Mouse (Mus musculus) kidney, embryonic 16.5 days (tissue): ENCODE measurements at regions not wholly inside any gene's neighbourhood (a gene's known extent, or its start where the extent isn't known, plus 50 kb on each side); places are given as distances from the start of the nearest gene placed in this dataset.

Source experiments
- ATAC-seq: fragments of 200-750 bp; cut with Nextera tagmentation; 2 replicates; pipeline ENCODE4 v1.8.0; 2017; ENCODE audit warnings: moderate TSS enrichment; ENCODE audit not compliant: low FRiP score, low TSS enrichment
- H3K27ac ChIP-seq: fragments of 300-500 bp; sonication (generic); 2 replicates; pipeline ENCODE4 v1.5.1; 2014; ENCODE audit warnings: low read length
- H3K27me3 ChIP-seq: fragments of 300-500 bp; sonication (generic); 2 replicates; pipeline ENCODE4 v1.6.1; 2014; ENCODE audit warnings: low read length, control low read depth, mixed read lengths; ENCODE audit not compliant: insufficient read depth
- H3K36me3 ChIP-seq: fragments of 300-500 bp; sonication (generic); 2 replicates; pipeline ENCODE4 v1.6.1; 2014; ENCODE audit warnings: low read length, control low read depth, mixed read lengths; ENCODE audit not compliant: insufficient read depth
- H3K4me1 ChIP-seq: fragments of 300-500 bp; sonication (generic); 2 replicates; pipeline ENCODE4 v1.6.1; 2014; ENCODE audit warnings: low read length, control low read depth, mixed read lengths; ENCODE audit not compliant: insufficient read depth
- H3K4me2 ChIP-seq: fragments of 300-500 bp; sonication (generic); replicated peaks from 2 replicates; pipeline ENCODE4 v1.6.1; 2014; ENCODE audit warnings: low read depth, low read length
- H3K4me3 ChIP-seq: fragments of 300-500 bp; sonication (generic); 2 replicates; pipeline ENCODE4 v1.5.1; 2014; ENCODE audit warnings: mild to moderate bottlenecking, low read length
- H3K9ac ChIP-seq: fragments of 300-500 bp; sonication (generic); replicated peaks from 2 replicates; pipeline ENCODE4 v1.6.1; 2014; ENCODE audit warnings: low read length
- H3K9me3 ChIP-seq: fragments of 300-500 bp; sonication (generic); 2 replicates; pipeline ENCODE4 v1.6.1; 2016; ENCODE audit warnings: low read length, control low read depth
- WGBS: fragments of 180-500 bp; shearing (Covaris S2); extraction: QIAGEN DNeasy Blood & Tissue Kit; methylation state at CpG from one replicate; pipeline ENCODE4 v1.1.7; 2014; 5-methylcytosine and 5-hydroxymethylcytosine counted together

DNA sequence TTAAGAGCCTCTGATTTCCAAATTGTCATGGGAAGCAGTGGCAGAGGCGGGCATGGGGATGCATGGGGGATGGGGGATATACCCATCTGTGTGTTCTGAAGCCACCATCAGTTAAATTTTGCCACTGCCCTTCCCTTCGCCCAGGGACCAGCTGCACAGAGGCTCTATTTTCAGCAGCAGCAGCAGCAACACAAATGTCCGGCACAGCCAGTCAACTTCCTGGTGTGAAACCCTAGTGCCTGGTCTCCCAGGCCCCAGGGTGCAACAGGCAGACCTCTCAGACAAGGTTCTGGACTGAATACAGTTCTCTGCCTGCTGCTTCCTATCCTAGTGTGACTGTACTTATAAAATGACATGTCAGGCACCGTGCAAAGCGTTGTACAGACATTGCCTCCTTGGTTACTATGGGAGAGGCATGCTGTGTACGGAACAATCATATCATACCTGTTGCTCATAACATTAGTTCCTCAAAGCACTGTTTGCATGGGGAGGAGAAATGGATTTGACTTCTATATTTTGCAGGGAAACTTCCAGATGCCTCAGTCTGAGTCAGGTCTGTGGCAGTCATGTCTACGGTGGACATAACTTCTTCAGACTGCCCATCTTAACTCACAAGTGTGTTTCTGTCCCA lies 104.8 kb upstream of the Vps8 start:
- Histone ChIP-seq H3K4me3 (no peak overlapping the region), H3K36me3 (no peaks in the 10 kb centered on the region), H3K27me3 (no peaks in the 10 kb centered on the region), H3K9ac (no peak overlapping the region), H3K27ac (no peak overlapping the region), H3K4me1 (peaks cover 24% of the 10 kb centered on the region; the same call in 1 of the 2 replicates), H3K4me2 (no peak overlapping the region), H3K9me3 (no peaks in the 10 kb centered on the region)
- no peak for ATAC-seq
- WGBS = 76% methylated on average over 7 of the region's 7 CpGs

DNA sequence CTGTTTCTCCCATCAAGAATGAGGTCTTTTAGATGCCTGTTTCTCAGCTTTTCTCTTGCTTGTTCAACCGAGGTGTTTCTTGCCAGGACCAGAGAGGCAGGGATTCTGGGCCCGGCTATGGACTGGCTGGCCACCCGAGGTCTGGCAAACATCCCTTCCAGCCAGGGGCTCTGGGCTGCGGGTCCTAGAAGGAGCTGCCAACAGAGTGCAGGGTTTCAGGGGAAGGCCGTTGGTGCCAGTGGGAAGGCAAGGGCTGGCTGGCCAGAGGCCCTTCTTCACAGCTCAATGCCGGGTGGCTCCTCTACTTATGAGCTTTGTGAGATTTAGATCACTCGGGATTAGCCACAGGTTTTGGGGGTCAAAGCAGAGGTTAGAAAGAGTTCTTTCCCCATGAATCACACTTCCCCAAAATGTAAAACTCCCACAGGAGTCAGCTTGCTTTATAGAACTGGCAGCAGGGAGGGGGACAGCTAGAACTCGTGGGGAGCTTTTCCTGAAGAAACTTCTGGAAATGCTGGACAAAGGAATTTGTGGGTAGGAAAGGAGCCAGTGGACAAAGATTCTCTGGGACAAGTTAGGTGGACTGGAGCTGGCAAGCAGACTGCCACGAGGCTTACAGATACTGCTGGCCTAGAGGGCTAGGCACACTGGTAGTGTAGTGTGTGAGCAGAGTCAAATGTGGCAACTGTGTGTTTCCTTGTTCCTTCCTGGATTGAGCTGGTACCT lies 104.1 kb upstream of the Vps8 start:
- no peak for ATAC-seq
- H3K27me3 ChIP-seq = no peaks in the 10 kb centered on the region
- H3K9me3 ChIP-seq = no peaks in the 10 kb centered on the region
- no peaks in the 10 kb centered on the region for H3K36me3 ChIP-seq
- H3K9ac ChIP-seq = no peak overlapping the region
- H3K4me3 ChIP-seq = no peak overlapping the region
- peaks cover 24% of the 10 kb centered on the region; the same call in 1 of the 2 replicates for H3K4me1 ChIP-seq
- no peak overlapping the region for H3K4me2 ChIP-seq
- no peak overlapping the region for H3K27ac ChIP-seq
- WGBS = 65% methylated on average over 9 of the region's 9 CpGs

DNA sequence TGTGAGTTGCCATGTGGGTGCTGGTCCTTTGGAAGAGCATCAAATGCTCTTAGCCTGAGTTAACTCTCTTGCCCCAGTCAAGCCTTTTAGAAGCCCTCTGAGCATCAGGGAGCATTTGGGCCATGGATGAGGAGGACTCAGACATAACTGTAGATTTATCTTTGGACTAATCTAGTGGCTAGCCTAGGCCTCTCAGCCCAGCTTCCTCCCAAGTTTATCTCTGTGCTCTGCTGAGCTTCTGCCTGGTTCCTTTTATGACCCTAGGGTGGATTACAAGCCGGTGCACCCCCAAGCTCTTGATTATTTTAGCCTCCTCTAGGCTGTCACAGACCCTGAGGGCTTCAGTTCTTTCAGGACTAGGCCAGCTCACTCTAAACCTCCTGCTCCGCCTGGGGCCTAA lies 102.6 kb upstream of the Vps8 start:
- no peak for ATAC-seq
- Histone ChIP-seq H3K27ac (no peak overlapping the region), H3K27me3 (no peaks in the 10 kb centered on the region), H3K9ac (no peak overlapping the region), H3K36me3 (no peaks in the 10 kb centered on the region), H3K4me2 (no peak overlapping the region), H3K9me3 (no peaks in the 10 kb centered on the region), H3K4me1 (peaks cover 24% of the 10 kb centered on the region; the same call in 1 of the 2 replicates), H3K4me3 (no peak overlapping the region)
- 62% methylated on average over 2 of the region's 2 CpGs for WGBS

DNA sequence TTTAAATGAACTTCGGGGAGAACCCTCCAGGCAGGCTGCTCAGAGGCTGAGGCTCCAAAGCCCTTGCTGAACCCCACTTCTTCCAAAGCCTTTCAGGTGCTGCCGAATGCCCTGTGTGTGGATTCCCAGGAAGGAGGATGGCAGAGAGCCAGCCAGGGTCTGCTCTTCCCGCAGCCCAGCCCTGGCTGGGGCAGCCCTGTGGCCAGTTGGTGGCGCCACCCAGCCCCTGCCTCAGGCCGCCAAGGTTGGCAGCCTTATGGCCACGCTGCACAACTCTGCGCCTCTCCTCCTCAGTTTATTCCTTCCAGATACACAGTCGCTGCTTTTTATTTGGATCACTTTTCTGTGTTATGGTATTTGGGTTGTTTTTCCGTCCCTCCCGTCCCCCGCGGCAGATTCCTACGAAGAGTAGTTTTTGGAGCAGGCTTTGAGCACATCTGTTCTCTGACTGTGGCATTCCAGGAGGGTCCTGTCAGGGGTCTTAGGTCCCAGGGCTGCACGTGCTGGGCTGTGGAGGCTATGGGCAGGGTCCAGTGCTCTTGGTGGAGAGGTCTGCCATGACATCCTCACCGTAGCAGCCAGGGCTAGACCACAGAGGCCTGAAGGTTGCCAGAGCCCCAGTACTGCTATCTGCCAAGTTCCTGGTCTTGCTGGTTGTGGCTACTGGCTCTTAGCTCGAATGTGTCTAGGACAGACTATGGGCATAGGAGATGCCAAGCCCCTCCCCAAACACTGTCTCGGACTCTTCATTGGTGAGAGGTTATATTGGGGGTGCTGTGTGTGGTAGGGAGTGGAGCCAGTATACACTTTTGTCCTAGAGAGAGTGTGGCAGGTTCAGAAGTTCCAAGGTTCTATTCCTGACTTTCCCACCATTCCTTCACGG lies 101.5 kb upstream of the Vps8 start:
- Histone ChIP-seq H3K9me3 (no peaks in the 10 kb centered on the region), H3K4me2 (no peak overlapping the region), H3K4me1 (peaks cover 18% of the 10 kb centered on the region; the same call in 1 of the 2 replicates), H3K4me3 (no peak overlapping the region), H3K36me3 (no peaks in the 10 kb centered on the region), H3K9ac (no peak overlapping the region), H3K27ac (no peak overlapping the region), H3K27me3 (no peaks in the 10 kb centered on the region)
- no peak for ATAC-seq
- 54% methylated on average over 18 of the region's 18 CpGs for WGBS

DNA sequence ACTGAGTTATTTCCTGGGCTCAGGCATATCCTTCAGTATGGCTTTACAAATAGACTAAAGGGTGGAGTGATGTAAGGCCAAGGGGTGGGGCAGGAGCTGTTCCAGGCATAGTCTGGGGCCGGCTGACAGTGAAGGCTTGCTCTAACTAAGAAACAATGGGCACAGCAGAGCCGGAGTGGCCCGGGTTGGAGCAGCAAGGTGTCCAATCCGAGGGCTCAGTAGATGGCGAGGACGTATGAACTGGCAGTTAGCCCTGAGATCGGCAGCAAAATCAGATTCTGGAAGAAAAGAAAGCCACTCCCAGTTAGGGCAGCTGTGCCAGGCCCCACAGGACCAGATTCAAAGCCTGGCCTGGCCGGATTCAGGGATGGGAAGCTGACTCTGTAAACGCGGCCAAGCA lies 100.5 kb upstream of the Vps8 start:
- no peak overlapping the region for H3K4me3 ChIP-seq
- peaks cover 18% of the 10 kb centered on the region; the same call in 1 of the 2 replicates for H3K4me1 ChIP-seq
- no peaks in the 10 kb centered on the region for H3K9me3 ChIP-seq
- H3K27me3 ChIP-seq = no peaks in the 10 kb centered on the region
- ATAC-seq = peak; percentile 36; the same call in 1 of the 2 replicates
- no peak overlapping the region for H3K27ac ChIP-seq
- no peaks in the 10 kb centered on the region for H3K36me3 ChIP-seq
- no peak overlapping the region for H3K4me2 ChIP-seq
- WGBS = 65% methylated on average over 10 of the region's 10 CpGs
- no peak overlapping the region for H3K9ac ChIP-seq

DNA sequence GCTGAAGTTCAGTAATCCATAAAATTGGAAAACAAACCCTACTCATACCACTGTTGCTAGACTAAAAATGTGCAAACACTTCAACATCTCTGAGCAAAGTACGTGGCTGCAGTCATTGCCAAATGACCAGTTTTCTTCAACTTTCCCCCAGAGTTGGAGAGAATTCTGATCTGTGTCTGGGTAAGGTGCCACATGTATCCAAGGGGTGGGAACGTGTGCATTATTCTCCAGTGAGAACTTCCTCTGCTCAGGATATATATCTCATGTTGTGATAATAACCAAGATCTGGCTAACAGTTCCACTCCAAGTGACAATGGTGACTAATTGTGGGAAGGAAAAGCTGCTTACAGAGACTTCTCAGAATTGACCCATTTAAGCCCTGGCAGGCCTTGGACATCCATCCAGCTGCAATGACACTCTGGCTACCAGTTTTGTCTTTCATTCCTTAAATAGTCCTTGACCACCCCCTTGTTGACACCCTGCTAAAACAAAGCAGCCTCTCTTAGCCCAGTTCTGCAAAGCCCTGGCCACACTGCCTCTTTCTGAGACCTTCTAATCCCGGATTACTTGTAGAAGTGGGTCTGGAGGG lies 99.4 kb upstream of the Vps8 start:
- Histone ChIP-seq H3K4me3 (no peak overlapping the region), H3K9ac (no peak overlapping the region), H3K36me3 (no peaks in the 10 kb centered on the region), H3K4me1 (0 out of 2 replicates have a peak, but pooled peaks cover 11% of the 10 kb centered on the region), H3K27ac (no peak overlapping the region), H3K9me3 (no peaks in the 10 kb centered on the region), H3K27me3 (no peaks in the 10 kb centered on the region), H3K4me2 (no peak overlapping the region)
- 82% methylated on average over 3 of the region's 3 CpGs for WGBS
- no peak for ATAC-seq

DNA sequence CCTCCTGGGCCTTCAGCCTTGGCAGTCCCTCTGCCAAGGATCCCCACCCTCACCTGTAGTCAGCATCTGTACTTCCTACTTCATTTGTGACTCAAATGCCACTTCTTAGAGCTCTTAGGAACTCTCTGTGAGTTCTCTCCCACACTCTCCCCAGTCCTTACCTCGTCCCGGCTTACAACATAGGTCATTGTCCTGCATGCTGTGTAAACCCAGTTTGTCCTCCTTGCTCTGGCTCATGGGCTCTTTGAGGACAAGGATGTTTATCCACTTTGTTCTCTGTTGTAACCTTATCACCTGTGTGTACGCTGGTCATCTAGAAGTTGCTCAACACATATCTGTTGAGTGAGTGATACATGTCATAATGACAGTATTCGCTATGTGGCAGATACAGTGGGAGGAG lies 94.9 kb upstream of the Vps8 start:
- no peak overlapping the region for H3K4me3 ChIP-seq
- H3K27ac ChIP-seq = no peak overlapping the region
- H3K9ac ChIP-seq = no peak overlapping the region
- 93% methylated on average over 4 of the region's 4 CpGs for WGBS
- H3K4me1 ChIP-seq = peaks cover 16% of the 10 kb centered on the region
- no peaks in the 10 kb centered on the region for H3K27me3 ChIP-seq
- no peak for ATAC-seq
- H3K36me3 ChIP-seq = no peaks in the 10 kb centered on the region
- H3K9me3 ChIP-seq = no peaks in the 10 kb centered on the region
- H3K4me2 ChIP-seq = no peak overlapping the region

DNA sequence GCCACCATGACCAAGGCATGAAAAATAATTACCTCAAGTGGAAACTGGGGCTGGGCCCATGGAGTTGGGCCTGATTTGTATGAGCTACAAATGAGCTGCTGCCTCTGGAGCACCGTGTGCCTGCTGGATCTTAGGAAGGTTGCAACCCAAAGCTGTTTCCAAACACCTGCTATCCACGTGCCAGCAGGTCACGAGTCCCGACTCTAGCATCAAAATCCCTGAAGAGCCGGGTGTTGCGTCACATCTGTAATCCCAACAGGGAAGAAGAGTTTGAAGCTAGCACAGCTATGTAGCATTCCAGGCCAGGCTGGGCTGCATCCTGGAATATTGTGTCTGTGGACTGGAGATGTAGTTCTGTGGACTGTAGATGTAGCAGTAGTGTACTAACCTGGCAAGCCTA lies 93.7 kb upstream of the Vps8 start:
- H3K36me3 ChIP-seq = no peaks in the 10 kb centered on the region
- no peak overlapping the region for H3K27ac ChIP-seq
- no peak overlapping the region for H3K4me3 ChIP-seq
- WGBS = 85% methylated on average over 6 of the region's 6 CpGs
- H3K4me1 ChIP-seq = peaks cover 23% of the 10 kb centered on the region
- H3K9ac ChIP-seq = no peak overlapping the region
- no peaks in the 10 kb centered on the region for H3K27me3 ChIP-seq
- no peaks in the 10 kb centered on the region for H3K9me3 ChIP-seq
- ATAC-seq = no peak
- H3K4me2 ChIP-seq = no peak overlapping the region

DNA sequence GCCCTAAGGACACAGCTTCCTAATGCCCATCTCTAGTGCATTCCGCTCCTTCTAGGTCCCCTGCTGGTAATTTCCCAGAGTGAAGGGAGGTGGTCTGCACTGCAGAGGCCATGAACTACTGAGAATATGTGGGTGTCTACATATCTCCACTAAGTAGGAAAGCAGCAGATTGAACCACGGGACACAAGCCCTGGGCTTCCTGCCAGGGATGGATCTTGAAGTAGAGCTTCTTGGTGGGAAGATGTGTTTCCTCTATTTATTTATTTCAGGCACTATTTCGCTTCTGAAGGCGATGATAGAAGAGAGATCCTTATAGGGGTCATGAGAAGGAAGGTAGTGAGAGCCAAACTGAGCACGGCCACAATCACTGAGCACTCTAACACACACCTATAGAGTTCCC lies 91.7 kb upstream of the Vps8 start:
- no peaks in the 10 kb centered on the region for H3K9me3 ChIP-seq
- H3K4me3 ChIP-seq = no peak overlapping the region
- peaks cover 23% of the 10 kb centered on the region for H3K4me1 ChIP-seq
- no peaks in the 10 kb centered on the region for H3K36me3 ChIP-seq
- H3K4me2 ChIP-seq = peak overlapping the region; percentile 89
- no peaks in the 10 kb centered on the region for H3K27me3 ChIP-seq
- H3K9ac ChIP-seq = no peak overlapping the region
- no peak for ATAC-seq
- H3K27ac ChIP-seq = no peak overlapping the region
- 62% methylated on average over 5 of the region's 5 CpGs for WGBS
